Mouse (Mus musculus): ENCODE measurements around the gene Sncb.

The Sncb gene

GRCm38 (mm10) chr13:54766192-54766768, at the start of gene Sncb:
Gene Sncb (minus strand): TSS chr13:54766595.
- in situ Hi-C loops (cut with MboI; ENCODE audit: low pct_unique_long_range_greater_than_20kb in 1 of 2, low sequenced_read_pairs in 2 of 2, unreplicated experiment in 1 of 2) = no loop called here

DNA sequence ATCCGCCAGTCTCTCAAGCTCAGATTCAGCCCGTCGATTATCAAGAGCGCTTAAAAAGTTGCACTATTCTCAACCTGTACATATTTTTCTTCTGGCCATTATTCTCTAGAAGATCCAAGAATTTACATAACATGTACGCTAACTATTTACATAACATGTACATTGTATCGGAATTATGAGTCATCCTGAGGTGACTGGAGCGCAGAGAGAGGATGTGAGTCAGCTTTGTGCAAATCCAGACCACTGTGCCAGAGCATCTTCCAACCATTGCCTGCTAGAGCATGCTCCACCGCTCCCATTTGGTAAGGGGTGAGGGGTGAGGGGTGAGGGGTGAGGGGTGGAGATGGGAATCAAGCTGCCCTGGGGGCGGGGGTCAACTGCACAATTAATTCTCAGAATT, 47.0 kb upstream of the Sncb start:
- in situ Hi-C loops (cut with MboI; ENCODE audit: low pct_unique_long_range_greater_than_20kb in 1 of 2, low sequenced_read_pairs in 2 of 2, unreplicated experiment in 1 of 2) = no loop called here

DNA sequence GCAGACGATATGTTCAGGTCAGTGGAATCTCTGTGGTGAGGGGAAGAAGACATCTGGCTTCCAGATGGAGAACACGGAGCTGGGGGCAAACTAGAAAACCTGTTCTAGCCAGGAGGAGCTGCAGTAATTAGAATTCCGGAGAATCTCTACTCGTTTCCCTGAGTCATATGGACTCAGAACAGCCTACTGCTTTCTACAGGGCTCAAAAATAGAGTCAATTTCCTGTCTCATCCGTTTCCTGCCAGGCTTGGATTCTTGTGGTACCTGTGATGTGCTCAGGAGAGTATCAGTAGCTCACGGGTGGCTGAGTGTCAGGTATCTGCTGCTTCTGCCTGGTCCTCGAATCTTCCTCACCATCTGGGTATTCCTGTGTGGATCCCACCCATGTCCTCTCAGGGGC, 45.1 kb upstream of the Sncb start:
- in situ Hi-C loops (cut with MboI; ENCODE audit: low pct_unique_long_range_greater_than_20kb in 1 of 2, low sequenced_read_pairs in 2 of 2, unreplicated experiment in 1 of 2) = no loop called here

DNA sequence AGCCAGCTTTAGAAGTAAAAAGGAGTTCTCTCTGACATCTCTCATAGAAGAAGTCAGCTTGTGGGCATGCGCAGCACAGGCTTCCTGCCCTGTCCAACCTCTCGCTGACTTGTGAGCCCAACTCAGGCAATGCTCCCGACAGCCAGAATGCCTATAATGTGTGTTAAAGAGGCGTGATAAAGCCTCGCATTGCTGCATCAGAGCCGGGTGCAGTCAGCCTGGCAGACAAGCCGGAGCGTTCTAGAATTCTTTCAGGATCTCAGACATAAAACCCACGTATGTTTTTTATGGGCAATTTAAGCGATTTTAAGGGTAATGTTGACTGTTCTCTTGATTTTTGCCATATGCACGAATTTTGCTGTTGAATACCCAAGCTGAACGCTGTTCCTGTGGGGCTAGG, 41.7 kb upstream of the Sncb start:
- in situ Hi-C loops (cut with MboI; ENCODE audit: low pct_unique_long_range_greater_than_20kb in 1 of 2, low sequenced_read_pairs in 2 of 2, unreplicated experiment in 1 of 2) = no loop called here

GRCm38 (mm10) chr13:54806434-54806976, 40.1 kb upstream of the Sncb start:
- in situ Hi-C loops (cut with MboI; ENCODE audit: low pct_unique_long_range_greater_than_20kb in 1 of 2, low sequenced_read_pairs in 2 of 2, unreplicated experiment in 1 of 2) = no loop called here

DNA sequence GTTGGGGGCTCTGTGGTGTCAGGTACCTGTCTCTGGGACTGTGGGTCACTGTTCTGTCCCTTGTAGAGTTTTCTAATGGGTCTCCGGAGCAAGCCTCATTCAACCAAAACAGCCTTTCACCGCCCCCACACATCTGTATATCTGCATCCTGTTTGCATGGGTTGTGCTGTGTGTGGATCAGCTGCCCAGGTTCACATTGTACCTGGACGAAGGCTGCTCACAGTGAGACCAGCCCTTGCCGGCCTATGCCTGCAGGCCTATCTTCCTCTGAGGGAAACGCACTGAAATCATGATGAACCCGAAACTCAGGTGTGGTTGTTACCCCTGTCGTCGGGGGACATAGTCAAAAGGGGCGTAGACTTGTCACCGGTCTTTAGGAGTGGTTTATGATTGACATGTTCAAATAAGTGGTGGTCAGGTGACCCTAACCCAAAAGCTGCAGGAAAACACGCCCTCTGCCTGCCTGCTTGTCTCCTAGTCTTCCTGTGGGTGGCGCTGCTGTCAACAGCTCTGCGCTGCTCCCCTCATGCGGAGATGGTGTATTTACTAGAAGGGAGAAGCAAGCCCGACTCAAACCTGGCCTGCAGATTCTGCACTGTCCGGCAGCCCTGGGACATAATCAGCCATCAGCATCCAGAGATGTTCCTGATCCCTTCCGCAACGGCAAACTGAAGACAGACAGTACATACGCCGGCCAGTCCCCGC, 38.9 kb upstream of the Sncb start:
- in situ Hi-C loops (cut with MboI; ENCODE audit: low pct_unique_long_range_greater_than_20kb in 1 of 2, low sequenced_read_pairs in 2 of 2, unreplicated experiment in 1 of 2) = no loop called here

GRCm38 (mm10) chr13:54803010-54803409, 36.6 kb upstream of the Sncb start:
- in situ Hi-C loops (cut with MboI; ENCODE audit: low pct_unique_long_range_greater_than_20kb in 1 of 2, low sequenced_read_pairs in 2 of 2, unreplicated experiment in 1 of 2) = loop anchor here in 1 of 2 experiments (5.0 kb wide), 1 partner anchor 84 kb away; no protein-coding TSS in a partner anchor

GRCm38 (mm10) chr13:54800206-54800605, 33.8 kb upstream of the Sncb start:
- in situ Hi-C loops (cut with MboI; ENCODE audit: low pct_unique_long_range_greater_than_20kb in 1 of 2, low sequenced_read_pairs in 2 of 2, unreplicated experiment in 1 of 2) = loop anchor here in 1 of 2 experiments (5.0 kb wide), 1 partner anchor 87 kb away; no protein-coding TSS in a partner anchor

GRCm38 (mm10) chr13:54799701-54800100, 33.3 kb upstream of the Sncb start:
- in situ Hi-C loops (cut with MboI; ENCODE audit: low pct_unique_long_range_greater_than_20kb in 1 of 2, low sequenced_read_pairs in 2 of 2, unreplicated experiment in 1 of 2) = loop anchor here (5.0 to 10.0 kb wide), 3 partner anchors 88 to 375 kb away; no protein-coding TSS in a partner anchor

DNA sequence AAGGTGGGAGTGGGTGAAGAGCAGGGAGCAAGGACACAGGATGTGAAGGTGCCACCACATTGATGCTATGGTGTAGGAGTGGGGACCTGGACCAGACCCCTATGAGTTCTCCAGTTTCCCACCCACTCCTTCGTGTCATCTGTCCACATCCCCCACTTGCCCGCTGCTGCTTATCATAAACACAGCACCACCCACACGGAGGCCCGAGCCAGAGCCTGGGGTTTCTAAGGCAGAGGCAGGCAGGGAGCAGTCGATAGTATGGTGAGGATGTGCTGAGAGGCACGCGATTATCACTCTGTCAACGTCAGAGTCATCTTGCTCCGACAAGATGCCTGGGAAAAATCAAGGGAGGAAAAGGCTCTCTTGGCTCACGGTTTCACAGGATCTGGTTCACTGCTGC, 32.3 kb upstream of the Sncb start:
- in situ Hi-C loops (cut with MboI; ENCODE audit: low pct_unique_long_range_greater_than_20kb in 1 of 2, low sequenced_read_pairs in 2 of 2, unreplicated experiment in 1 of 2) = loop anchor here (5.0 to 10.0 kb wide), 3 partner anchors 89 to 376 kb away; no protein-coding TSS in a partner anchor

DNA sequence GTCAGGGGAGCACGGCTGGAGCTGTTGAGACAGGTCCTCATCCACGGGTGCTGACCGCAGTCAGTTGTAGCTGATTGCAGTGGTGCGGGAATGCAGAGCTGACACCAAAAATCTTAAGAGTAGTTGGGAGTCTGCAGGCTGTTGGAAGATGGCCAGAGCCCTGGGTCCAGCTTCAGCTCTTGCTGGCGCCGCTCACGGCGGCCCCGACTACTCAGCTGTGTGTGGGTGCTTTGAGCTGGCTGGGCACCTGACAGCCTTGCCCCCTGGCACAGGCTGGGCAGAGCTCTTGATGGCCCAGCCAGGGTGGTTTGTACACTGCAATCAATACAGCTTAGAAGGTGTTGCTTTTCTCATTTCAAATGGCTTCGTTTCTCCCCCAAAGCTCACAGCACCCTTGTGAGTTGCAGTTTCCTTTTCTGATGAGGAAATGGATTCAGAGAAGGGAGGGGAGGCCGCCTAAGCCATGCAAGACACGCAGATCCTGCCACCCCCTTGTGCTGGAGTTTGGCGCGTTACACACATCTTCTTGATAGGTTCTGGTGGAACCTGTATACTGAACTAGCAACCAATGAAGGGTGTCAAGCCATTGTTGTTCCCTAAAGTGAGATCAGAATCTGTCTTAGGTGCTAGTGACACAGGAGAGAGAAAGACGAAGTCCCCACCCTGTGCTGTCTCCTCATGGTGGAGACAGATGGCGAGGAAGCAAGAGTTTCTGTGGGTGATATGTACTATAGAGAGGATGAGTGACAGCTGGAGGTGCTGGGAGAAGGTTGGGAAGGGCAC, 31.7 kb upstream of the Sncb start:
- in situ Hi-C loops (cut with MboI; ENCODE audit: low pct_unique_long_range_greater_than_20kb in 1 of 2, low sequenced_read_pairs in 2 of 2, unreplicated experiment in 1 of 2) = loop anchor here (5.0 to 10.0 kb wide), 3 partner anchors 89 to 377 kb away; no protein-coding TSS in a partner anchor

DNA sequence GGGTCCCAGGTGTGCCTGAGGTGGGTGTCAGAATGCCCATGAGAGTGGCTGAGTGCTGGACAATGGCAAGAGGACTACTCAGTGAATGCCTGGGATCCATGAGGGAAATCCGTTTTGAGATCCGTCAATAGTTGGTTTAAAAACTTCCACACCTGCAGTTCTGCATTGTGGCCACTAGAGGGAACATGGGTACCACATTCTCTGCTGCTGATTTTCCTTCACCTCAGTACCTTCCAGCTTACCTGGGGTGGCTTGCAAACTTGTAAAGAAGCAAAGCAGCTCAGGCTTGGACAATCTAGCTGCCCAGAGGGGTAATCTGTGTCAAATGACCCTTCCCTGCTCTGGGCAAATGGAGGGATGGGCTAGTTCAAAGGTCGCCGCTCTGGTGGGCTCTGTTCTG, 31.0 kb upstream of the Sncb start:
- in situ Hi-C loops (cut with MboI; ENCODE audit: low pct_unique_long_range_greater_than_20kb in 1 of 2, low sequenced_read_pairs in 2 of 2, unreplicated experiment in 1 of 2) = loop anchor here (5.0 to 10.0 kb wide), 3 partner anchors 90 to 377 kb away; no protein-coding TSS in a partner anchor

GRCm38 (mm10) chr13:54794843-54795242, 28.4 kb upstream of the Sncb start:
- in situ Hi-C loops (cut with MboI; ENCODE audit: low pct_unique_long_range_greater_than_20kb in 1 of 2, low sequenced_read_pairs in 2 of 2, unreplicated experiment in 1 of 2) = loop anchor here (5.0 to 10.0 kb wide), 3 partner anchors 92 to 380 kb away; no protein-coding TSS in a partner anchor

GRCm38 (mm10) chr13:54794002-54794577, 27.7 kb upstream of the Sncb start:
- in situ Hi-C loops (cut with MboI; ENCODE audit: low pct_unique_long_range_greater_than_20kb in 1 of 2, low sequenced_read_pairs in 2 of 2, unreplicated experiment in 1 of 2) = loop anchor here in 1 of 2 experiments (10.0 kb wide), 2 partner anchors 271 to 381 kb away; no protein-coding TSS in a partner anchor

GRCm38 (mm10) chr13:54792259-54793230, 26.1 kb upstream of the Sncb start:
- in situ Hi-C loops (cut with MboI; ENCODE audit: low pct_unique_long_range_greater_than_20kb in 1 of 2, low sequenced_read_pairs in 2 of 2, unreplicated experiment in 1 of 2) = loop anchor here in 1 of 2 experiments (10.0 kb wide), 2 partner anchors 272 to 382 kb away; no protein-coding TSS in a partner anchor

DNA sequence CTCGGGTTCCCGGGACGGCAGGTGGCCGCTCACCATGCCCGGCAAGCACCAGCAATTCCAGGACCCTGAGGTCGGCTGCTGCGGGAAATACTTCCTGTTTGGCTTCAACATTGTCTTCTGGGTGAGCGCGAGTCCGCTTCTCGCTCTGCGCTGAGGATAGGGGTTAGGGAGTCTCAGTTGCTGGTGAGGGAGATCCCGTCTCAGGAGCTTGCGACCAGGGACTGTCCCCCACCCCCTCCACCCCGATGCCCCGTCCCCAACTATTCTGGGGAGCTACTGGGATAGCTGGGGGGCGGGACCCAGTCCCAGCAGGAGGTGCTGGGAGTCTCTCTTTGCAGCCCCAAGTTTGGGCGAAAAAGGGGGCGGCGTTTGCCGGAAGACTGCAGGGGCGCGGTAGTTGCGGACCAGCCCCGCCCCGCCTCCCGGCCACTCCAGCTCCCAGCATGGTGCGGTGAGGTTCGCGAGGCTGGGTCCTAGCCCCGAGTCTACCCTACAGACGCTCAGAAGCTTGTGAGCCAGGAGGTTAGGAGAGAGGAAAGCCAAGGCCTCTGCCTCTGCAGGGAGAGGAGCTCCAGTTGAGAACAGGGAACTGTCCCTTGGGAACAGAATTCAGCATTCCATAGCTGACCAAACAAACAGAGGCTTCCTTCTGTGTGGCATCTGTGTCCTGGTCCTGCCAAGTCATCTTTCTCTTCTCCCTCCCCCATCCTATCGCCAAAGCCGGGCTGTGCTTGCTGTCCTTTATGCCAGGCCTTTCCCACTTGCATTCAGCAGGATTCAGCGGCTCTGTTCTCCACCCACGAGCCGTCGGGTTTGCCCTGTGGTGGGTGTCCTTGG, 23.4 kb upstream of the Sncb start:
- in situ Hi-C loops (cut with MboI; ENCODE audit: low pct_unique_long_range_greater_than_20kb in 1 of 2, low sequenced_read_pairs in 2 of 2, unreplicated experiment in 1 of 2) = loop anchor here in 1 of 2 experiments (10.0 kb wide), 2 partner anchors 275 to 385 kb away; no protein-coding TSS in a partner anchor
